8 mouse cellular contexts compared by ENCODE assay signal in genomic region chr2:11501301-11502254, GRCm38 (mm10). TPM values are rescaled to one million over a fixed set of nuclear protein-coding genes. Genes with fewer than 3 reads are reported as not detected.
DNase-seq lines count a peak whose midpoint lies in the region; ATAC-seq lines count a peak whose summit lies in the region.

No protein-coding gene starts in this region.

- peak overlapping the region; percentile 71 for H3K4me3 ChIP-seq in intestine, embryonic 16.5 days (ENCODE audit: low read length)

- DNase-seq in adrenal gland, adult 8-10 months = peak; percentile 90
- DNase-seq in embryo, embryonic 9.5 days (ENCODE audit: extremely low spot score) = peak; percentile 93
- DNase-seq in gastrocnemius, postnatal 4 days (ENCODE audit: low spot score in 2 of 2) = peak; percentile 92
- peak; percentile 94 to 95 for DNase-seq in left cerebral cortex, postnatal 25 days (ENCODE audit: low spot score in 2 of 2)
- peak; percentile 95 for DNase-seq in mesoderm, embryonic 11.5 days (ENCODE audit: low read depth, low spot score)
- peak; percentile 92 for DNase-seq in right cerebral cortex, postnatal 25 days
- DNase-seq in urinary bladder, postnatal 36 days (ENCODE audit: low spot score in 2 of 2) = peak; percentile 84 to 91

- intact Hi-C loops in left cerebral cortex, postnatal 25 days (cut with DNase I) = loop anchor here (1.0 to 2.0 kb wide), 4 partner anchors 34 to 169 kb away; no protein-coding TSS in a partner anchor

- peak overlapping the region; percentile 82 for H3K9ac ChIP-seq in intestine, embryonic 16.5 days (ENCODE audit: low read depth, low read length)

- ATAC-seq in intestine, embryonic 16.5 days = peak; percentile 82

- peaks cover 26% of the 10 kb centered on the region for H3K4me1 ChIP-seq in intestine, embryonic 16.5 days (ENCODE audit: control insufficient read depth, insufficient read depth, low read length)

- H3K27ac ChIP-seq in intestine, embryonic 16.5 days (ENCODE audit: low read length) = peak overlapping the region; percentile 94

- peak overlapping the region; percentile 94 for H3K4me2 ChIP-seq in intestine, embryonic 16.5 days (ENCODE audit: low read depth, low read length)

- WGBS in intestine, embryonic 16.5 days = under 1% methylated on average over 76 of the region's 76 CpGs

- no peaks in the 10 kb centered on the region for H3K9me3 ChIP-seq in intestine, embryonic 16.5 days (ENCODE audit: control insufficient read depth, low read length)

- H3K36me3 ChIP-seq in intestine, embryonic 16.5 days (ENCODE audit: control insufficient read depth, insufficient read depth, low read length) = no peaks in the 10 kb centered on the region

- no peaks in the 10 kb centered on the region for H3K27me3 ChIP-seq in intestine, embryonic 16.5 days (replicated peaks; ENCODE audit: control insufficient read depth, insufficient read depth, low read length)

RNA-seq across cellular contexts. Expression of gene Pfkfb3, which starts 52.3 kb away (rescaled TPM):
- total RNA-seq in adrenal gland, adult 8-10 months (2022) = 100 to 1,000 TPM in 1 of 4 experiments, 10 to 100 TPM in 3; 62.7 to 118 (median 75.9) TPM
- total RNA-seq in gastrocnemius, postnatal 4 days (2021) = 10 to 100 TPM in 1 of 2 experiments, 1 to 10 TPM in 1; 9.2 to 17.3 TPM
- polyA plus RNA-seq in intestine, embryonic 16.5 days (2015; fragmentation: Nextera tagmentation; extraction: Ambion mirVana) = 14.5 and 16.2 TPM in 2 replicates
- 10 to 100 TPM; 27.5 to 30.0 TPM for total RNA-seq in left cerebral cortex, postnatal 25 days (2021)

Comparison
In these comparisons a context has a peak if more than half of its experiments do, and no peak if none do; other contexts are left out.
1. Peak in every context shown above with its lines: DNase-seq, ATAC-seq, H3K4me3 ChIP-seq and H3K27ac ChIP-seq.